Comparison of ENCODE assay signal across 19 mouse cellular contexts in the genomic region with DNA sequence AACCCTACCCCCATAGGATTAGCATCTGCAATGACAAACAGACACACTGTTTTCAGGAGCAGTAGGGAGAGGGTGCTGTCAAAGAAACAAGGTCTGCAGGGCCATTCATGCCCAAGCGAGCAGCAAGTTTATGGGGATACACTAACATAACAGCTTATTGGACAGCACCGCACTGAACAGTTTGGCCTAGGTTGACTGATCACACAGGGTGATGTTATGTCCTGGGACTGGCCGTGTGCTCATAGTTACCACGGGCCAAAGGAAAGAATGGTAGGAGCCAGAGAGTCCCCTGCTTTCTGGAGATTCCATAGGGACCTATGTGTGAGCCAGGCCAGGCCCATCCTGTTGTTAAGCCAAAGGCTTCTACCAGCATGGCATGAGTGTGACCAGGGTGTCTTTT.
DNase-seq lines count a peak whose midpoint lies in the region; ATAC-seq and TF ChIP-seq lines count a peak whose summit lies in the region.
"Had no signal": no experiment of that assay in that cellular context is flagged by ENCODE, and none has a peak within 500 bp of the region (broad histone marks: within the 10 kb centered on the region; RNA-seq: fewer than 3 reads in every experiment).

No protein-coding gene starts in this region.

- peaks cover 6% of the 10 kb centered on the region; the same call in 1 of the 2 replicates for H3K27me3 ChIP-seq in heart, embryonic 12.5 days (replicated peaks)
- no peaks in the 10 kb centered on the region for H3K27me3 ChIP-seq in midbrain, embryonic 14.5 days (ENCODE audit: control insufficient read depth, insufficient read depth, low read length)
- H3K27me3 ChIP-seq in midbrain, embryonic 13.5 days = no peaks in the 10 kb centered on the region
- H3K27me3 ChIP-seq in hindbrain, postnatal 0 days (ENCODE audit: insufficient read depth, low read length) = no peaks in the 10 kb centered on the region
- no peaks in the 10 kb centered on the region for H3K27me3 ChIP-seq in neural tube, embryonic 15.5 days (replicated peaks)
- H3K27me3 ChIP-seq: intestine, embryonic 15.5 days; stomach, embryonic 15.5 days had no signal

- no peak for ATAC-seq in heart, embryonic 12.5 days (ENCODE audit: insufficient number of reproducible peaks, low FRiP score)
- ATAC-seq in midbrain, embryonic 14.5 days (ENCODE audit: low FRiP score, low TSS enrichment) = no peak
- ATAC-seq in midbrain, embryonic 13.5 days = no peak; the same call in 1 of the 2 replicates
- ATAC-seq in hindbrain, postnatal 0 days = 0 out of 2 replicates have a peak, but pooled peaks have one; percentile 17
- 0 out of 2 replicates have a peak, but pooled peaks have one; percentile 18 for ATAC-seq in neural tube, embryonic 15.5 days (ENCODE audit: low FRiP score)
- ATAC-seq: liver, postnatal 0 days had no signal

- H3K27ac ChIP-seq in heart, embryonic 12.5 days (ENCODE audit: poor library complexity, severe bottlenecking) = no peak overlapping the region
- H3K27ac ChIP-seq in midbrain, embryonic 14.5 days (replicated peaks; ENCODE audit: low read depth, low read length) = peak overlapping the region; percentile 75; the same call in 1 of the 2 replicates
- no peak overlapping the region for H3K27ac ChIP-seq in midbrain, embryonic 13.5 days
- H3K27ac ChIP-seq in hindbrain, postnatal 0 days = peak overlapping the region; percentile 54; the same call in 1 of the 2 replicates
- H3K27ac ChIP-seq in neural tube, embryonic 15.5 days (replicated peaks) = peak overlapping the region; percentile 74
- H3K27ac ChIP-seq: intestine, embryonic 15.5 days; kidney, postnatal 0 days; stomach, embryonic 15.5 days had no signal

- H3K9me3 ChIP-seq in heart, embryonic 12.5 days (replicated peaks) = 0 out of 2 replicates have a peak, but pooled peaks cover 4% of the 10 kb centered on the region
- no peaks in the 10 kb centered on the region for H3K9me3 ChIP-seq in midbrain, embryonic 14.5 days (ENCODE audit: control insufficient read depth, low read length)
- H3K9me3 ChIP-seq in midbrain, embryonic 13.5 days = no peaks in the 10 kb centered on the region
- no peaks in the 10 kb centered on the region for H3K9me3 ChIP-seq in hindbrain, postnatal 0 days (ENCODE audit: low read length)
- no peaks in the 10 kb centered on the region for H3K9me3 ChIP-seq in neural tube, embryonic 15.5 days (replicated peaks)
- H3K9me3 ChIP-seq: intestine, embryonic 15.5 days; stomach, embryonic 15.5 days had no signal

- TF ChIP-seq CTCF in hindbrain, postnatal 0 days (IDR thresholded peaks at IDR 0.05; ENCODE audit: low read depth) = no peak

- H3K4me2 ChIP-seq in heart, embryonic 12.5 days = no peak overlapping the region
- H3K4me2 ChIP-seq in midbrain, embryonic 14.5 days (ENCODE audit: low read length) = no peak overlapping the region
- H3K4me2 ChIP-seq in midbrain, embryonic 13.5 days (replicated peaks) = no peak overlapping the region
- H3K4me2 ChIP-seq in hindbrain, postnatal 0 days (ENCODE audit: low read depth, low read length) = no peak overlapping the region
- no peak overlapping the region for H3K4me2 ChIP-seq in neural tube, embryonic 15.5 days
- H3K4me2 ChIP-seq: heart, embryonic 11.5 days; stomach, embryonic 15.5 days had no signal

- no peak overlapping the region for H3K9ac ChIP-seq in heart, embryonic 12.5 days
- H3K9ac ChIP-seq in midbrain, embryonic 14.5 days (replicated peaks; ENCODE audit: low read length) = no peak overlapping the region
- H3K9ac ChIP-seq in midbrain, embryonic 13.5 days (replicated peaks) = no peak overlapping the region
- H3K9ac ChIP-seq in hindbrain, postnatal 0 days (replicated peaks; ENCODE audit: low read length) = no peak overlapping the region
- no peak overlapping the region for H3K9ac ChIP-seq in neural tube, embryonic 15.5 days (replicated peaks)
- H3K9ac ChIP-seq: intestine, embryonic 15.5 days; liver, postnatal 0 days; stomach, embryonic 15.5 days had no signal

- DNase-seq in heart, adult 11 months = peak; percentile 51
- DNase-seq in midbrain, embryonic 14.5 days = no peak
- DNase-seq in hindbrain, postnatal 0 days (ENCODE audit: low spot score) = no peak
- DNase-seq in urinary bladder, postnatal 10 days (ENCODE audit: low spot score) = no peak
- DNase-seq in right cerebral cortex, postnatal 10 days (ENCODE audit: low spot score in 2 of 2) = no peak
- DNase-seq: adrenal gland, postnatal 14 days; liver; liver, postnatal 0 days; lung, postnatal 14 days; right cerebral cortex, postnatal 14 days; thymus, adult 2 months had no signal

- no peaks in the 10 kb centered on the region for H3K36me3 ChIP-seq in heart, embryonic 12.5 days
- no peaks in the 10 kb centered on the region for H3K36me3 ChIP-seq in midbrain, embryonic 14.5 days (ENCODE audit: control insufficient read depth, insufficient read depth, low read length)
- no peaks in the 10 kb centered on the region for H3K36me3 ChIP-seq in midbrain, embryonic 13.5 days
- H3K36me3 ChIP-seq in hindbrain, postnatal 0 days (ENCODE audit: insufficient read depth, low read length) = no peaks in the 10 kb centered on the region
- no peaks in the 10 kb centered on the region for H3K36me3 ChIP-seq in neural tube, embryonic 15.5 days
- H3K36me3 ChIP-seq: intestine, embryonic 15.5 days; stomach, embryonic 15.5 days had no signal

- no peak overlapping the region for H3K4me3 ChIP-seq in heart, embryonic 12.5 days
- H3K4me3 ChIP-seq in midbrain, embryonic 14.5 days (replicated peaks; ENCODE audit: low read depth, low read length) = no peak overlapping the region
- H3K4me3 ChIP-seq in midbrain, embryonic 13.5 days (replicated peaks) = no peak overlapping the region
- no peak overlapping the region for H3K4me3 ChIP-seq in hindbrain, postnatal 0 days (ENCODE audit: low read length)
- no peak overlapping the region for H3K4me3 ChIP-seq in neural tube, embryonic 15.5 days (replicated peaks)
- H3K4me3 ChIP-seq: intestine, embryonic 15.5 days; megakaryocyte, embryonic 14.5 days; stomach, embryonic 15.5 days had no signal

- H3K4me1 ChIP-seq in heart, embryonic 12.5 days (replicated peaks) = peaks cover 14% of the 10 kb centered on the region
- H3K4me1 ChIP-seq in midbrain, embryonic 14.5 days (ENCODE audit: control insufficient read depth, insufficient read depth, low read length) = peaks cover 18% of the 10 kb centered on the region
- peaks cover 18% of the 10 kb centered on the region for H3K4me1 ChIP-seq in midbrain, embryonic 13.5 days (replicated peaks)
- peaks cover 19% of the 10 kb centered on the region for H3K4me1 ChIP-seq in hindbrain, postnatal 0 days (ENCODE audit: insufficient read depth, low read length)
- H3K4me1 ChIP-seq in neural tube, embryonic 15.5 days = peaks cover 22% of the 10 kb centered on the region
- H3K4me1 ChIP-seq: intestine, embryonic 15.5 days had no signal

- WGBS in heart, embryonic 12.5 days = 86% methylated on average over 4 of the region's 4 CpGs
- WGBS in midbrain, embryonic 14.5 days = 91% methylated on average over 4 of the region's 4 CpGs
- 86% methylated on average over 4 of the region's 4 CpGs for WGBS in midbrain, embryonic 13.5 days
- WGBS in hindbrain, postnatal 0 days = 86% methylated on average over 4 of the region's 4 CpGs
- WGBS in neural tube, embryonic 15.5 days = 73% methylated on average over 4 of the region's 4 CpGs

Comparison
In these comparisons a context has a peak if more than half of its experiments do, and no peak if none do; other contexts are left out.
1. H3K27ac ChIP-seq: peak in midbrain, embryonic 14.5 days (single experiment), hindbrain, postnatal 0 days (single experiment) and neural tube, embryonic 15.5 days (single experiment); none in heart, embryonic 12.5 days (single experiment) and midbrain, embryonic 13.5 days (single experiment).
2. ATAC-seq: peak in hindbrain, postnatal 0 days (single experiment) and neural tube, embryonic 15.5 days (single experiment); none in heart, embryonic 12.5 days (single experiment), midbrain, embryonic 14.5 days (single experiment) and midbrain, embryonic 13.5 days (single experiment).